Mouse (Mus musculus) urinary bladder, postnatal 14 days (tissue): ENCODE results near the gene Tmf1.

Experiments used
- DNase-seq: peaks from one replicate; pipeline ENCODE4 v3.0.0; 2021; ENCODE audit warnings: low spot score

Gene Tmf1

DNA sequence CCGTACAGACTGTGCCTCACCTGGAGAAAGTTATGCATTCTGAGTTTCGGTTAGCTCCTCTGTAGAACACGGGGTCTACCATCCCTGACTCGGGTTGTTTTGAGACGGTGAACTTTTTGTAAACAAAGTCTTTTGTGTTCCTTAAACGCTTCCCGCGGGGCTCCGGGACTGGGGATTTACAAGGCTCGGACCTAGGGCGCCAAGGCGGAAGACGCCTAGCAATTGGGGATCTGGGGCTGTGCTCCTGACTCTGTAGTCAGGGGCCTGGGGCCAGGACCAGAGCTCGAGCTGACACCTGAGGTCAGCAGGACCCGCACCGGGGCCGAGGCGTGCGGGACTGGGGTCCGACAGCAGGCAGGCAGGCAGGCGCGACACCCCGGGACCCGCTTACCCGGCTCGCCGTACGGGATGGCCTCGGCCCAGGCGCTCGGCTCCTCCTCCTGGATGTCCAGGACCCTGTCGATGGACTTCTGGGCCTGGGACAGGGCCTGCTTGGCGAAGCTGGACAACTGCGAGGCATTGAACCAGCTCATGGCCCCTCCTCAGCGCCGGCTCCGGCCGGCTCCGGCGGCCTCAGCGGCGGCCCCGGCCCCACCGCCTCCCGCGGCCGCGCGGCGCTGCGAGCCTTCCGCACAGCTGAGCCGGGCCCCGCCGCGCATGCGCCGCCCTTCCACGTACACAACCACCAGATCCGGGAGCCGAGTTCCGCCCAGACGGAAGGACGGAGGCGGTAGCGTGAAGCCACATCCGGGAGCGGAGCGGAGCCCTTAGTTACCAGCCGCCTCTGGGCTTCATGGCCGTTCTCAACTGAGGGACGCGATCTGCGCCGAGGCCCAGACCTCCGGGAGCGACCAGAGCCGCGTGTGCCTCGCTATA lies at the start of gene Tmf1:
TSS of gene Tmf1 (minus strand) at position 632 of the 876 bp plus-strand sequence.
- peak; percentile 96 for DNase-seq

DNA sequence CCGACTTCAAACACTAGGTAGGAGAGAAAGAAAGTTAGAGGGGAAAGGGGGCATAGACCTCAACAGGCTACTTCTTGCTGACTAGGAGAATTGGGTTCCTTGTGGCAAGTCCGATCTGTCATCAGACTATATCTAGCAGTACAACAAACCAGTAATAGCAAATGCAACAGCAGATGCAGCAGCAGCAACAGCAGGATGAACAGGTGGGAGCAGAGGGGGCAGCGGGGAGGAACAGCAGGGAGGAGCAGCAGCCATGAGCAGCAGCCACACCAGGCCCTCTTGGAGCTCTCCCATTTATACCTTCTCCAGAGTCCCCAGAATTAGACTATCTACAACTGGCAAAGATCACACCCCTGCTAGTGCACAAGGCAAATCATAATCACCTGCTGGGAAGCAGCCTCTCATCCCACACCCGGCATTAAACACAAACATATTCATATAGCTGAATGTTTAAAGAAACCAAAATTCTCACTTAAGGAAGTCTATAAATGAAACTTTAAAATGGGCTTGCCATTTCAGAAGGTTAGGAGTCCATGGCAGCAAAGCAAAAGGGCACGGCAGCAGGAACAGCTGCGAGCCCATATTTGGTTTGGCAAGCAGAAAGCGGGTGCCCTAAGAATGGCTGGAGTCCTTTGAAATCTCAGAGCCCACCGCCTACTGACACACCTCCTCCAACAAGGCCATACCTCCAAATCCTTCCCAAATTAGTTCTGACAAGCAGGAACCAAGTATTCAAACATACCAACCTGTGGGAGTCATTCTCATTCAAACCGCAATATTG lies 48.3 kb upstream of the Tmf1 start:
- no peak for DNase-seq

DNA sequence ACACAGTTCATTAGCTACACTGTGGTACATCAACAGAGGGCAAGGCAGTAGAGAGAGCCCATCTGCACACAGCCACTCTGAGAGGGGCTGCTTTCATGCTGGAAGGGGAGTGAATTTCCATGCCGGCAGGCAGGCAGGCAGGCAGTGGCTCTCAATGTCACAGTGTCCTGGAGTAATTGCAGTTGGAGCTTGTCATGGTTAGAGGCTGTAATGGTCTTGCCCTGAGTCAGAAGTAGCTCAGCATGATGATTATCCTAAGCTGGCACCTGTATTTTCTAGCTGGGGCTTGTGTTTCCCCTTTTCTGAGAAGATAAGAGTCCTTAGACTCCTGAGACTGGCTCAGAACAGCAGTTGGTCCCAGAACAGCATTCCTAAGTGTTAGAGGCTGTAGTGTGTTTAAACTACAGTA lies 47.2 kb upstream of the Tmf1 start:
- DNase-seq = no peak

DNA sequence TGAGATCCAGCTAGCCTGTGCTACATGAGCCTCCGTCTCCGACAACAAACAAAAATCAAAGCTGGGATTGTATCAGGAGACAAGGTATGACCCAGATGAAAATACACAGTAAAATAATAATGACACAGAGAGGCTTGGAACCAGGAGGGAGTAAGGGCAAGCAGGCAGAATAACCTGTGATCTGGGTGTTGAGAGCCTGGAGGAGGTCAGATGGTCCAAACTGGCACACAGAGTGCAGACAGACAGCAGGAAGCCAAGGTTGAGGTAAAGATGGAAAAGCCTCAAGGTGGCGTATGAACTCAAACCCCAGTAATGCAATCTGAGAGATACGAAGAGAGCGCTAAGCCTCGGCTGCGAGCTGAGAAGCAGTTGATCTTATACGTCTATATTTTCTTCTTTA lies 45.6 kb upstream of the Tmf1 start:
- DNase-seq = no peak

DNA sequence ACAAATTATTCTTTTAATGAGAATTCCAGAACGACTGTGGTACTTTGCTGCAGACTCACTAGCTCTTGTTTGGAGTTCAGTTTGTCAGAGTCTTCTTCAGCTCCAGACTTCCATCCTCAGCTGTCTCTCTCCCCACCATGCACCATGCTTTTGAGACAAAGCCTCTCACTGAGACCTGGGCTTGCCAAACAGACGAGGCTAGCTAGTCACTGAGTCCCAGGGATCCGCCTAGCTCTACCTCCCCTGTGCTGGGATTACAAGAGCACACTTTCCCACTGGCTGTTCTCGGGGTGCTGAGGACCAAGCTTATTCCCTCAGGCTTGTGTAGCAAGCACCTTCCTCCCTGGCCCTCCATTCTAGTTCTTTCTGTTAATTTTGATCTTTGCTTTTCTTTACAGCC lies 44.6 kb upstream of the Tmf1 start:
- no peak for DNase-seq

DNA sequence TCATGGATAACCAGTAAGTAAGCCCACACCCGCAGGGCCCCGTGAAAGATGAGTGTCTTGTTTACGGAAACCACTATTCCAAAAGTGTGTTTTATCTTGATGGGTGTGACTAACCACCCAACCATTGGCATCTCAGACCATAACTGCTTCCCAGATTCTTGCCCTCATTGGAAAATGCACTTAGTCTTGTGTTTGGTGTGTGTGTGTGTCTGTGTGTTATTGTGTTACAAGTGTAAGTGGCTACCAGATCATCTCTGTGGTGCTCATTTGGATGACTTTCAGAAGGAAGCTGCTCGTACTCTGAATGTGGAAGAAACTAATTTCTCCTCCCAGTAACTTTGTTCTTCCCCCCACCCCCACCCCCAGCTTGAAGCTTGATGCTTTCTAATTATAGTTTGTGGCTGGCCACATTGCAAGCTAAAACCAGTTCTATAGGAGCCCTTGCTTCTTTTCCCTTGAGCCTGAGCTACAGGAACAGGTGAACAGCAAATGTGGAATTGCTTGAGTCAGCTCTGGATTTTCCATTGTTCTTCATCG lies 44.1 kb upstream of the Tmf1 start:
- no peak for DNase-seq

DNA sequence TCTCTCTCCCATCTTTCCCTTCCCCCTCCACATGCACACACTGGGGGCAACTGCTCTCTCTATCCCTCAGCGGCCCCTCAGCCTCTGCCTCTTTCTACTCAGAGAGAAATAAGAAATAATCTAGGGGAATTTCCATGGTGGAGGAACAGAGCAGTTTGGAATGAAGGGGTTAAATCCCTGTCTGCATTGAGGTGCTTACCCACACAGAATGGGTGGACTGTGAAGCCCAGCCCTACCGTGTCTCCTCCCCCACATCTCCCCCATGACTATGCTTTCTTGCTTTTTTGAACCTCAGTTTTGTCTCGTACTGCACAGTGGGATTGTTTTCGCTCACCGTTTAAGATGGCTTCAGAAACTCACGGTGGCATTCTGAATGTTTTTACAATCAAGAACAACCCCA lies 43.4 kb upstream of the Tmf1 start:
- no peak for DNase-seq

DNA sequence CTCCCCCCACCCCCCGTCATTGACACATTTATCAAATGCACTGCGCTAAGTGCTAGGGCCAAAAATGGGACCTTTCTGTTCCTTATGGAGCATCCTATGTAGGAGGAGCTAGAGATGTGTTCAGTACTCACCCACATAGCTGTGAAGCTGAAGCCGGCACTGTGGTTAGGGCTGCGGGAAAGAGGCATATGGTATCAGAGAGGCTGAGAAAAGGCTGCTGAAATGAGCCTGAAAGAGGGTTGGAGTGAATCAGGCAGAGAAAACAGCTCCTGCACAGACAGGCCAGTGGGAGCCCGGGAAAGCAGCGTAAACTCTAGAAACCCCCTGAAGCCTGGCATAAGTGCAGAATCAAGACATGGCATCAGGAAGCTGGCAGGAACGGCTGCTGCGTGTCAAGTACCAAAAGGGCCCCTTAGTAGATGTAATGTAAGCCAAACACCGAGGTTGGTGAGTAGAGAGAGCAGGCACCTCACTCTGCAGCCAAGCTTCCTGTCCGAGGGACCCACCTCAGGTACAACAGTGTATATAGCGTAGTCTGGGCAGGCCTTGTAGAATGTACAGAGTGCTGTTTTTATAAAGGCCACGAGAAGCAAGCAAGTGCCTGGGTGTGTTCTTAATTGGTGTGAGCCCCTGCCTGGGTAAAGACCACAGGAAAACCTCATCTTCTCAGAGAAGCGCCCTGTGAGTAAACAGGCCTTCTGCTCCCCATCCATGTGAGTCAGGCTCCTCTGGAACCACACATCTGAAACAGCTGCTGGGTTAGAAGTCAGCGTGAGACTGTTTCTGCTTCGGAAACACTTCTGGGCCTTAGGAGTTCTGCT lies 42.5 kb upstream of the Tmf1 start:
- no peak for DNase-seq

DNA sequence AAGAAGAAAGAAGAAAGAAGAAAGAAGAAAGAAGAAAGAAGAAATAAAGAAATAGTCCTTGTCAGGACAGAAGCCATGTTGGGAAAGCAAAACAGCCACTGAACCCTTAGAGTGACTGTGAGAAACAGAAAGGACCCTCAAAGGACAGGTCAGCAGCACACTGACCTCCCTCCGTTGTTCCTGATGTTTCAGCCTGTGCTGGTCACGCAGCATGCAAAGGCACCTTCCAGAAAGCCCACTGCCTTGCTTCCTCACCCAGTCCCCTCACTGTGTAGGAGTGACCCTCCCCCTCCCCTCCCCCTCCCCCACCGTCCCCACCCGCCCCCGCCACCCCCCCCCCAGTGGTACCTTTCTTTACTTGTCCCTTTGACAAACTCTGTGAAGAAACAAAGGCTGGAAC lies 41.8 kb upstream of the Tmf1 start:
- DNase-seq = no peak

DNA sequence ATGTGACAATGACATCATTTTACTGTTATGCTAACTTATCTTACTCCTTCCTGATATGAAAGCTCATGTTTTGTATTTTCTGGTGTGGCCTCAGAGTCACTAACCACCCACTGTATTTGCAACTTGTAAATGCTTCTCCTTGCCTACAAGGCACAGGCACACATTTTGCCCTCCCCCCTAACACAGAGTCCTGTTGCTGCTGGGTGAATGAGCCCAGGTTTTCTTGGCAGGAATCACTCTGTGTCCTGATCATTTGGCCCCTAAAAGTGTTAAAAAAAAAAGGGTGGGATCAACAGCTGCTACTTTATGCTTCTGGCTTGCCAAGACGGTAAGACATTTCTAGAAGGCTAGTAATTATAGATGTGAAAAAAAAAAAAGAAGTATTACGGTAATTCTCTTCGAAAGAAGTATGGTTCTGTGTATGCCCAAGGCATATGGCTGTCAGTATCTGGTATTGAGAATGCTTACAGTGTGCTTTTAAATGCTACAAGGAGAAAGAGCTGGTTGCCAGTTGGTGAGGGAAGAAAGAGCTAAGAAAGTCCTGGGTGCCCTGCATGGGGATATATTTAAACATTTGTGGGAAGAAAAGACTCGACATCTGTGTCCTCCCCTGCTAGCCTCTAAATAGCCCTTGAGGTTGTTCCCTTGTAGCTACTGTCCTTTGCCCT lies 37.4 kb upstream of the Tmf1 start:
- no peak for DNase-seq

DNA sequence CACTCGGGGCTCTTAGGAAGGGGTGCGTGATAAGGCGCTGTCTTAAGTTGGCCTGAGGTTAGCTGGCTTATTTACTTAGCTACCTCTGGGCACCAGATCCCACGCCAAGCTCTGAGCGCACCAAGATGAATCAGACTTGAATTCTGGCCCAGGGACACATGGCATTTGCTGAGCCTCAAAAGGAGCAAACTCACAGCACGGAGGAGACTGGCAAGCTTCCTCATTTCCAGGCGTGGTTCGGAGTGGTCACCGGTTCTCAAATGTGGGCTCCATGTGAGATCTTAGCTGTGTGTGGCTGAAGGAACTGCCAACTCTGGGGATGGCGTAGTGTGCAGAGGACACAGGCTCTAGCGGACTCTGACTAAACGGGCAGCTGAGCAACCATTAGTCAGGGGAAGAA lies 33.1 kb upstream of the Tmf1 start:
- peak; percentile 58 for DNase-seq

DNA sequence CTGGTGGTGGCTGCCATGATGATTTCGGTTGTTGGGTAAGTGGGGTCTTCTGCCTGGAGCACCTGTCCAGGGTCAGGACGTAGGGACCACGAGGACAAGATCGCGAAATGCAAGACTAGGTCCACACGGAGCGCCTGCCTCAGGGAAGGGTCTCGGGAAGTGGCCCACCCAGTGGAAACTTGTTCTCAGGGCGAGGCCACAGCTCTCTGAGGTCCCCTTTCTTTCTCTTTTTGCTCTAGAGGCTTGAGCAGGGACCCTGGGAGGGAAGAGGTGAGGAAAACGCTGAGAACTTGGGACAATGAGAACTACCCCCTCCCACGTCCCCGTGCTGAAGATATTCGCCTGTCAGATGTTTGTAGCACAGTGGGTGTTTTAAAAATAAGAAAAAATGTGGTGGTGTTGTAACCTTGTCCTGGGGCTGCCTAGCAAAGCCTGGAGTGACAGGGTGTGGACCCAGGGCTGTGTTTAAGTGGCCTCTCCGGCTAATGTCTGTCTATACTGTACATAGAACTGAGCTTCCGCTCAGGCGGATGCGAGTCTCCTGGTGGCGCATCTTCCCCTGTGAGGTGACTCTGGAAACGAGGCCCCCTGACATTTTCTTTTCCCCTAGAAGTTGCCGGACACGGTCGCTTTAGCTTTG lies 32.2 kb upstream of the Tmf1 start:
- DNase-seq = no peak

DNA sequence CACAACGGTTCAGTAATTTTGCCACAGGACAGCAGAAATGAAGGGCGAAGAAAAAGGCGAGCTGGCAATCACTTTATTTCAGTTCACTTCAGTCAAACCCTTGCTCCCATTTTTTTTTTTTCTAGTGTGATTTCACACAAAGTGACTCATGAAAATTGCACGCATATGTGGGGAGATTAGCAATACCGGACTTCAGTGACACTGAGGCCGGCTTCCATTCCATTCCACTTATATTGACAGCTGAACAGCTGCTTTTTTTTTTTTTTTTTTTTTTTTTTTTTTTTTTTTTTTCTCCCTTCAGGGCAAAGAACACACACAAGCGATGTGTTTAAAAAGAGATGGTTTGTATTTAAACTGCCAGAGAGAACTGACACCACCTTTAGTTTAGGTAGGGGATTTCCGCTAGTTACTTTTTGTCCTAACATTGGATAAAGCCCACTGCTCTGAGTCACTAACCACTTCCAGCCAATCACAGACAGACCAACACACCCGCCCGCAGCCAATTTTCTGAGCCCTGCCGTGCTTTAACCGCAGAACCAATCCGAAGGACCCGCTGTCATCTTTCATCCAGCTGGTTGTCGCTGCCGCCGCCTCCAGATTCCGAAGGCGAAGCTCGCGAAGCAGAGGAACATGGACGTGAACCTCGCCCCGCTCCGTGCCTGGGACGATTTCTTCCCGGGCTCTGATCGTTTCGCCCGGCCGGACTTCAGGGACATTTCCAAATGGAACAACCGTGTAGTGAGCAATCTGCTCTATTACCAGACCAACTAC lies 31.5 kb upstream of the Tmf1 start, which contains the start of gene Arl6ip5:
TSS of gene Arl6ip5 (plus strand) at position 499 of the 771 bp plus-strand sequence.
- DNase-seq = peak; percentile 88

DNA sequence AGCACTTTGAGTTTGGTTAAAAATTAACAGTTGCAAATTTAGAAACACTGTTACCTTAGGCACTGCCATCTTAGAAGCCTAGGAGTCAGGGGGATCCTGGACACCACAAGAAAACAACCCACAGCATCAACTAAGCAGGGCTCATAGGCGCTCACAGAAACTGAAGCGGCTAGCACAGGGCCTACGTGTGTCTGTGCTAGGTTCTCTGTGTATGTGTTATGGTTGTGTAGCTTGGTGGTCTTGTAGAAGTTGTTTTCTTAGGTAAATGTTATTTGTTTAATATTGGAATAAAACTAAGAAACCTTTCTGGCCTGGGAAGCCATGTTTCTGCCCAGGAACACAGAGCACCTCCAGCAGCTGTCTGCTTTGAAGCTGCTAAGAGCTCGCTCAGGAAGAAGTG lies 30.8 kb upstream of the Tmf1 start:
- no peak for DNase-seq

DNA sequence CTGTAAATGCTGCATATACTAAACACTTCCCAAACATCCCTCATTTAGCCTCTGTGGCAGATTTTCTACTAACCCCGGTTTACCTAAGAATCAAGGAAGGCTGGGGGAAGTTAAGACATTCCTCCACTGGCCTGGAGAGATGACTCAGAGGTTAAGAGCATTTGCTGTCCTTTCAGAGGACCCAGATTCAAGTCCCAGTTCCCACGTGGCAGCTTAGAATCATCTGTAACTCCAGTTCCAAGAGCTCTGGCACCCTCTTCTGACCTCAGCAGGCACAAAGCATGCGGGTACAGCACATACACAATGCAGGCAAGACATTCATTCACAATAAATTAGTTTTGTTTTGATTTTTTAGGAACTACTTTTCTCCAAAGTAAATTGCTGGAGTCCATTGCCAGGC lies 30.3 kb upstream of the Tmf1 start:
- DNase-seq = no peak

DNA sequence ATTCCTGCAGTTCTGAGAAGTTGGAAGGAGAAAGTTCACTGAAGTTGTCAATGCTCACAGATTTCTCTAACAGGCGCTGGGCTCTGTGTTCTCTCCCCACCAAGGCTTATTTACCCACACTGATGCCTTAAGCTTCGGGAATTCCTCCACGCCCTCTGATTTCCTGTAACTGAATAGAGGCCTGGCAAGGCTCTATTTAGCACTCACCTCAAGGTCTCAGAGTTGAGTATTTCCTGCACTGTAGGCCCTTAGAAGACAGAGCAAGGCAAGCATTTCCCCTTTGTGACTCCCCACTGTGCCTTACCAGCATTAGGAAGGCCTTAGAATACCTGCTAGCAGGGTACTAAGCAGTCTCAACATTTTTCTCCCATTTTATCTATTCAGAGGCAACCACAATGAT lies 29.5 kb upstream of the Tmf1 start:
- no peak for DNase-seq

DNA sequence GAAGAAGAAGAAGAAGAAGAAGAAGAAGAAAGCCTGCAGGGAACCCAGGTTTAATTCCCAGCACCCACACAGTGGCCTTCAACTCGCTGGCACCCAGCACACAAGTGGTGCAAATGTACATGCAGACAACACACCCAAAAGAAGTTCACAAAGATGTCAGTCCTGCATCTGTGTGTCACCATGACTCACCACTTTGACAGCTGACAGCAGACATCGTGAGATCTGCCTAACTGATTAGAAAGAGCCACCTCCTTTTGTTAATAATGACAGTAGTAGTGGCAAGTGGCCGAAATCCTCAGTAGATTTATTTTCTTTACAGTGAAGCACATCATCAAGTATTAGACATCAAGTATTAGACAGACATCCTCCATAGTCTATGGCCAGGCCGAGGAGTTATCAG lies 28.2 kb upstream of the Tmf1 start:
- no peak for DNase-seq

DNA sequence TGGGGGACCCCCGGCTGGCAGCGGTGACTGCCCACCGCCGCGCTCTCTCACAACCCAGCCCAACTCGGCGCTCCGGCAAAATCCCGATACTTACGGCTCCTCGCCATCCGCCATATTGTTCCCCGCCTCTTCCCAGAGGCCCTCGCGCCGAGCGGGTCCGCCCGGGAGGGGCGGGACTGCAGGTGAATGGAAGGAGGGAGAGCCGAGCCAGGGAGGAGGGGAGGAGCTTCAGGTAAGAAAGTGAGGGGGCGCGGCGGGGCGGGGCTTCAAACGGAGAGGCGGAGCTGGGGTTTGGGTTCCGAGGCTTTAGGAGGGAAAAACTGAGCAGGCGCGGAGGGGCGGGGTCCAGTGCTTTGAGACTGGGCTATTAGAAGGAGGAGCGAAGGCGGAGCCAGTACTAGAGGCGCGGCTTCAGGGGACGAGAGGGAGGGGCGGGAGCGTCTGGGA lies 26.5 kb upstream of the Tmf1 start, which contains the start of gene Uba3:
TSS of gene Uba3 (minus strand) at position 209 of the 447 bp plus-strand sequence.
- peak; percentile 100 for DNase-seq

DNA sequence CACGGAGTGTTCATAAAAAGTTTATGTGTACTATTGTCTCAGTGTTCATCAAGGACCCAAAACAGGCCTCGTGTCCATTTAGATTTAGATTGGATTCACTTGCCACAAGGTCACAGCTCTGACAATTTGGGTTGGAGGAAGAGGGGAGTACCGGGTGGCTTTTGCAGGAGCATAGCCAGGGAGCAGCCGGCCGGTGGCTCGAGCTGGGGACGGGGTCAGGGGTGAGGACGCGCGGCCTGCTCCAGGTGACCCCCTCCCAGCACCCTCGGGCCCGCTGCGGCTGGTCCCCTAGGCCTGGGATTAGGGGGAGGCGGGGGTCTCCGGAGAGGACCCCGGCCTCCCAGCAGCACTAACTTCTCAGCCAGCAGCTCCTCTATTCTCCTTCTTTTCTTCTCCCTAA lies 26.0 kb upstream of the Tmf1 start:
- no peak for DNase-seq

DNA sequence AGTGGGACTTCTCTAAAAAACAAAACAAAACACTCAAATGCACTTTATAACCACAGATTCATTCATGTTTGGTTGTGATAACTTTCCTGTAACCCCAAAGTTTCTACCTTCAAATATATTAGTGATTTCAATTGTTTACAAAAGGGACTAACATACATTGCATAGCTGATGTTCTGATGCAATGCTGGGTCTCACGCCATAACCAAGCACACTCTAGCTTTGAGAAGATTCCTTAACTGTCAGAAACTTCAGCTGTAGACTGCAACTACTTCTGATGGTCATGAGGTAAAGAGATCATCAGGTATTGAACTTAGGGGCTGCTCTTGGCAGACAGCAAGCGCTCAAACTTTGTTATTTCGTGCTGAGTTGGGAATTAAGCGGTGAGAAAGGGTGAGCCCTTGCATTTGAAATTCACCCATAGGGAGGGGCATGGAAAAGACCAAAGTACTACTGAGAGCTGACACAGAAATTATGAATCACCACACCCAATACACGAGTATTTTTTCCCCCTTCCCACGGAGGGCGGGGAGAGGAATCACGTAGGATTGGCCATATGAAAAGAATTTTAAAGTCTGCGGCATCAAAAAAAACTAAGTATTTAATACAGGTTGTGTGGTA lies 25.4 kb upstream of the Tmf1 start:
- no peak for DNase-seq
